Mouse (Mus musculus) adipocyte (in vitro differentiated cells): ENCODE measurements around the gene Ifrd2.

Experiments
- DNase-seq: peaks from one replicate; pipeline ENCODE4 v3.0.0-alpha.2; 2016; ENCODE audit warnings: low spot score

Ifrd2 gene

GRCm38 (mm10) chr9:107576357-107577107 lies 10.9 kb upstream of the Ifrd2 start, which contains the start of gene Hyal1:
Hyal1 (plus strand) TSS chr9:107576927.
- DNase-seq, result peak; percentile 54

- DNase-seq, result no peak
Observed at GRCm38 (mm10) chr9:107577871-107578270, 9.6 kb upstream of the Ifrd2 start.

GRCm38 (mm10) chr9:107578587-107578986 lies 8.9 kb upstream of the Ifrd2 start, which contains the start of gene Naa80:
Naa80 (plus strand) TSS chr9:107578887.
- no peak for DNase-seq

- DNase-seq, result peak; percentile 48
Observed at GRCm38 (mm10) chr9:107579023-107579900, 8.2 kb upstream of the Ifrd2 start.

- DNase-seq, result peak; percentile 93
Observed at GRCm38 (mm10) chr9:107580501-107581317, 6.7 kb upstream of the Ifrd2 start, which contains the start of gene Hyal3. Hyal3 (plus strand) TSS chr9:107580818.

GRCm38 (mm10) chr9:107581584-107581983 lies 5.9 kb upstream of the Ifrd2 start:
- no peak for DNase-seq

- no peak for DNase-seq
Observed at GRCm38 (mm10) chr9:107582509-107583062, 4.9 kb upstream of the Ifrd2 start.

- no peak for DNase-seq
Observed at GRCm38 (mm10) chr9:107583174-107583573, 4.3 kb upstream of the Ifrd2 start.

GRCm38 (mm10) chr9:107586504-107586903 lies 938 bp upstream of the Ifrd2 start:
- no peak for DNase-seq

- peak; percentile 76 for DNase-seq
Observed at GRCm38 (mm10) chr9:107587833-107588639, 594 bp downstream of the Ifrd2 start.

GRCm38 (mm10) chr9:107590058-107590772 lies 2.8 kb downstream of the Ifrd2 start:
- no peak for DNase-seq

- DNase-seq, result no peak
Observed at GRCm38 (mm10) chr9:107590773-107591060, 3.3 kb downstream of the Ifrd2 start.

- DNase-seq, result peak; percentile 58
Observed at GRCm38 (mm10) chr9:107593101-107593976, 5.9 kb downstream of the Ifrd2 start.

- no peak for DNase-seq
Observed at GRCm38 (mm10) chr9:107594281-107595062, 7.0 kb downstream of the Ifrd2 start.

- no peak for DNase-seq
Observed at GRCm38 (mm10) chr9:107596619-107597569, 9.5 kb downstream of the Ifrd2 start.

GRCm38 (mm10) chr9:107598385-107598784 lies 10.9 kb downstream of the Ifrd2 start:
- DNase-seq, result no peak

GRCm38 (mm10) chr9:107599433-107599832 lies 12.0 kb downstream of the Ifrd2 start:
- DNase-seq, result no peak
